Mouse (Mus musculus) macrophage (primary cell): ENCODE results near the gene Hist1h4h. TPM values are rescaled to one million over a fixed set of nuclear protein-coding genes. Genes with fewer than 3 reads are reported as not detected.
"Not testable (repeated sequence)": the region's sequence is repeated elsewhere in the genome, so short reads cannot be mapped to it uniquely, and the experiment has no call there.

Experiments used
- H3K27ac ChIP-seq: fragments of 350-480 bp; formaldehyde crosslinking; 2 replicates; pipeline ENCODE4 v1.9.0; 2021
- H3K36me3 ChIP-seq: fragments of 350-480 bp; formaldehyde crosslinking; 2 replicates; pipeline ENCODE4 v1.9.0; 2021; ENCODE audit errors: inconsistent target
- H3K4me3 ChIP-seq: fragments of 350-480 bp; formaldehyde crosslinking; 2 replicates; pipeline ENCODE4 v1.9.0; 2021; ENCODE audit errors: inconsistent target
- H3K79me2 ChIP-seq: fragments of 350-480 bp; formaldehyde crosslinking; 2 replicates; pipeline ENCODE4 v1.9.0; 2021; ENCODE audit errors: inconsistent target
- WGBS: methylation state at CpG from one replicate; pipeline ENCODE4 v1.1.7; 2026; ENCODE audit warnings: inconsistent platforms; ENCODE audit not compliant: missing documents; 5-methylcytosine and 5-hydroxymethylcytosine counted together
- polyA plus RNA-seq: library from polyadenylated mRNA; stranded (reverse); fragments of 250-400 nt; gene quantifications from 3 replicates; pipeline ENCODE4 v1.2.4, GENCODE M21; 2018; ENCODE audit warnings: inconsistent platforms

Hist1h4h gene
- polyA plus RNA-seq, 1 experiment from 2014 or later = 1.0 TPM

DNA sequence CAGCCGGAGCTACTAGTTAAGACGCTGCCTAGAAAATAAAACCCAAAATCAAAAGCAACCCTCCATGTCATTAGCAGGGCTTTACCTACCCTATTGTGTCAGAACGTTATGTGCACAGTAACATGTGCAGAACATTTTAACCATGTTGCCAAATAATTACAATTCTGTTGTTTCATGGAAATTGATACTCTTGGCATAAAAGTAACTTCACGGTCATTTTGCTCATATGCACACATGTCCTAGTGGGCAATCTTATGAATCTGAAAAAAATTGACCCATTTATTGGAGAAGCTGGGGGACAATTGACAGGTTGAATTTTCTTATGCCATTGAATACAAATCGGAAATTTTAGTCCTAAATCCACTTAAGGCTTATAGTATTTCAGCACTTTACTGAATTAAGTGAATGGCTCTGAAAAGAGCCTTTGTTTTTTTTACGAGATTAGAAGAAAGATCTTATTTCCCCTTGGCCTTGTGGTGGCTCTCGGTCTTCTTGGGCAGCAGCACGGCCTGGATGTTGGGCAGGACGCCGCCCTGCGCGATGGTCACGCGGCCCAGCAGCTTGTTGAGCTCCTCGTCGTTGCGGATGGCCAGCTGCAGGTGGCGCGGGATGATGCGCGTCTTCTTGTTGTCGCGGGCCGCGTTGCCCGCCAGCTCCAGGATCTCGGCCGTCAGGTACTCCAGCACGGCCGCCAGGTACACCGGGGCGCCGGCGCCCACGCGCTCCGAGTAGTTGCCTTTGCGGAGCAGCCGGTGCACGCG, 39.6 kb downstream of the Hist1h4h start:
- Histone ChIP-seq H3K79me2 (peaks cover 18% of the 10 kb centered on the region; the same call in 1 of the 2 replicates), H3K4me3 (peak overlapping the region; percentile 1; the same call in 1 of the 2 replicates), H3K27ac (peak overlapping the region; percentile 46)
- 15% methylated on average over 5 of the region's 41 CpGs for WGBS
- H3K36me3 ChIP-seq = not testable (repeated sequence)

- H3K27ac ChIP-seq = peak within 1 kb of the TSS; percentile 75
- no peaks in the 10 kb centered on the region for H3K36me3 ChIP-seq
- peak within 1 kb of the TSS; percentile 41 for H3K4me3 ChIP-seq
- H3K79me2 ChIP-seq = peaks cover 18% of the 10 kb centered on the region; the same call in 1 of the 2 replicates
- 0% methylated on average over 8 of the region's 18 CpGs for WGBS
Measured at GRCm38 (mm10) chr13:23571022-23571503, 40.2 kb downstream of the Hist1h4h start, which contains the start of the genes Hist1h2ae and Hist1h2bg. Gene Hist1h2ae, minus strand, starts transcription at chr13:23571220. Gene Hist1h2bg, plus strand, starts transcription at chr13:23571396.

- H3K36me3 ChIP-seq = not testable (repeated sequence)
- WGBS = 2% methylated on average over 7 of the region's 34 CpGs
- H3K79me2 ChIP-seq = peaks cover 18% of the 10 kb centered on the region; the same call in 1 of the 2 replicates
- H3K4me3 ChIP-seq = peak overlapping the region; percentile 41
- peak overlapping the region; percentile 75 for H3K27ac ChIP-seq
Measured at GRCm38 (mm10) chr13:23571504-23572217, 40.8 kb downstream of the Hist1h4h start.

DNA sequence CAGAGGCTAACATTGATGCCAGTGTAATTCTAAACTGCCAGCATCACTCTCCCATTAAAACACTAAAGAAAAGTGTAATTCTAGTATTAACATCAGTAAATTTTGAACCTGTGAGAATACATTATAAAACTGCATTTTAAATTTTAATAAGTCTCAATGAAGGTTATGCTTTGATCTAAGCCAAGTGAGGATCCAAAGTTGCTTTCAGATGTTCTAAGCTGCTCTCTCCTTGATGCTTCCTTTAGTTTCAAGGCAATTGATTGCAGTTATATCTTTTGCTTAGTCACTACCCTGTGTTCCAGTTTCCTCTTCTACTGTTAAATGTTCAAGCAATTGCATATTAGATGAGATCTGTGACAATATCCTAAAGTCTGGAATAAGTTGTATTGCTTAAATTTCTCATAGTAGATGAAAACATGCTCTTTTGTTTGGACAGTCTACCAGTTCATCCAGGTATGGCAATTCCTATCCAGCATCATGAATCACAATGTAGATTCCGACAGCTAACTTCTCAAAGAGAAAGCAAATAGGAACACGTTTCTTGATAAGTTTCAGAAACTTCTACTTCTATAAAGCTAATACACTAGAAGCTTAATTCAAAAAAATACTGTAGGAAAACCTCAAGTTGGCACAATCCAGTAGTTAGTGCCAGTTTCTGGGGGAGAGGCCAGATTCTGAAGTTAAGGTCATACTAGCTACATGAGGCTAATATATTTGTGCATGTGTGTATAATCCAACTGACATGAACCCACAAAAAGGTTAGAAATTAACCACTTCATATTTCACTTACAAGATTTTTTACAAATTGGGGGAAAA, 41.6 kb downstream of the Hist1h4h start:
- H3K79me2 ChIP-seq = peaks cover 18% of the 10 kb centered on the region; the same call in 1 of the 2 replicates
- no peaks in the 10 kb centered on the region for H3K36me3 ChIP-seq
- WGBS = 40% methylated on average over 2 of the region's 2 CpGs
- H3K4me3 ChIP-seq = peak overlapping the region; percentile 41
- H3K27ac ChIP-seq = peak overlapping the region; percentile 75

GRCm38 (mm10) chr13:23573034-23573897, 42.4 kb downstream of the Hist1h4h start:
- not testable (repeated sequence) for H3K36me3 ChIP-seq
- Histone ChIP-seq H3K4me3 (peak overlapping the region; percentile 41), H3K27ac (peak overlapping the region; percentile 75), H3K79me2 (peaks cover 18% of the 10 kb centered on the region; the same call in 1 of the 2 replicates)
- 6% methylated on average over 14 of the region's 20 CpGs for WGBS

DNA sequence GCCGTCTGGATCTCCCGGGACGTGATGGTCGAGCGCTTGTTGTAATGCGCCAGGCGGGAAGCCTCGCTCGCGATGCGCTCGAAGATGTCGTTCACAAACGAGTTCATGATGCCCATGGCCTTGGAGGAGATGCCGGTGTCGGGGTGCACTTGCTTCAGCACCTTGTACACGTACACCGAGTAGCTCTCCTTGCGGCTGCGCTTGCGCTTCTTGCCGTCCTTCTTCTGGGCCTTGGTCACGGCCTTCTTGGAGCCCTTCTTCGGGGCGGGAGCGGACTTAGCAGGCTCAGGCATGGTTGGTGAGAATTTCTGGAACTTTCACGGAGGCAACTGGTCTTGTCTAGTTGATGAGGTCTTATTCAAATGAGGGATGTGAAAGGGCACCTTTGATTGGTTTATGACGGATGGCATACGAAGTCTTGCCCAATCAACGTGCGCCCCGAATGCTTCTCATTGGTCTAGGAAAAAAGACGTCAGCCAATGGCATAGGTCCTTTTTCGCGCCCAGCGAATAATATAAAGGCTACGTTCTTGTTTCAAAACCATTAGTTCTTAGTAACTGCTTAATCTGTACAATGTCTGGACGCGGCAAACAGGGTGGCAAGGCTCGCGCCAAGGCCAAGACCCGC, 43.2 kb downstream of the Hist1h4h start, which contains the start of the genes Hist1h2bf and Hist1h2ad:
Hist1h2bf (minus strand) TSS at position 299 of the 627 bp plus-strand sequence.
Hist1h2ad (plus strand) TSS at position 484 of the 627 bp plus-strand sequence.
- Histone ChIP-seq H3K79me2 (peaks cover 18% of the 10 kb centered on the region; the same call in 1 of the 2 replicates), H3K27ac (peak within 1 kb of the TSS; percentile 75), H3K4me3 (peak within 1 kb of the TSS; percentile 41)
- H3K36me3 ChIP-seq = not testable (repeated sequence)
- under 1% methylated on average over 23 of the region's 42 CpGs for WGBS

- H3K27ac ChIP-seq = peak overlapping the region; percentile 67
- 5% methylated on average over 2 of the region's 39 CpGs for WGBS
- H3K36me3 ChIP-seq = not testable (repeated sequence)
- H3K4me3 ChIP-seq = peak overlapping the region; percentile 13; the same call in 1 of the 2 replicates
- peaks cover 18% of the 10 kb centered on the region; the same call in 1 of the 2 replicates for H3K79me2 ChIP-seq
Measured at GRCm38 (mm10) chr13:23574546-23575170, 43.8 kb downstream of the Hist1h4h start.

DNA sequence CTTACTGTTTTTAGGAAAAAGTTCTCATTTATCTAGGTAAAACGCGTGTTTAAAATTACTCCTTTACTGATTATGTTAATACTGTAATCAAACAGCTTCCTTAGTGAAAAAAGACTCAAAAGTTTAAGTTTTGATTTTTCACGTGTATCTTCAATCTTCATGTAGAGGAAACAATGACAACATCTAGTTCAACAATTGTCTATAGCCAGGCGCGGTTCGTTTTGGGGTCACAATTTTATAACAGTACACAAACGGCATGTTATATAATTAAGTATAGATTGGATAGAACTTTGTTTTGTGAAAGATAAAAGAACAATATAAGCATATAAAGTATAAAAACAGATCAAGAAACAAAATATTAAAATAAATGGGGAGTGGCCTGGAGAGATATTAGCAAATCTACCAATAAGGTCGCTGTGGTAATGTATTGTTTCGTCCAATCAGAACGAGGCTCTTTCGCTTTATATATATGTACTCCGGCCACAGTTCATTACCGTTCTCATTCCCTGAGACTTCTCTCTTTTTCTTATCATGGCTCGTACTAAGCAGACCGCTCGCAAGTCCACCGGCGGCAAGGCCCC, 44.5 kb downstream of the Hist1h4h start, which contains the start of gene Hist1h3d:
Hist1h3d (plus strand) TSS at position 493 of the 581 bp plus-strand sequence.
- Histone ChIP-seq H3K36me3 (no peaks in the 10 kb centered on the region), H3K27ac (peak within 1 kb of the TSS; percentile 67), H3K4me3 (peak within 1 kb of the TSS; percentile 29), H3K79me2 (peaks cover 18% of the 10 kb centered on the region; the same call in 1 of the 2 replicates)
- 2% methylated on average over 13 of the region's 18 CpGs for WGBS

GRCm38 (mm10) chr13:23575864-23576313, 45.0 kb downstream of the Hist1h4h start:
- H3K27ac ChIP-seq = peak overlapping the region; percentile 54
- peaks cover 18% of the 10 kb centered on the region; the same call in 1 of the 2 replicates for H3K79me2 ChIP-seq

GRCm38 (mm10) chr13:23576351-23576881, 45.6 kb downstream of the Hist1h4h start:
- H3K4me3 ChIP-seq = peak overlapping the region; percentile 29
- peak overlapping the region; percentile 54 for H3K27ac ChIP-seq
- H3K79me2 ChIP-seq = peaks cover 18% of the 10 kb centered on the region; the same call in 1 of the 2 replicates
- no peaks in the 10 kb centered on the region for H3K36me3 ChIP-seq
- 52% methylated on average over 7 of the region's 7 CpGs for WGBS

More at GRCm38 (mm10) chr13:23575864-23576313, 45.0 kb downstream of the Hist1h4h start:
- not testable (repeated sequence) for H3K36me3 ChIP-seq
- 4% methylated on average over 8 of the region's 40 CpGs for WGBS
- peak overlapping the region; percentile 29 for H3K4me3 ChIP-seq

GRCm38 (mm10) chr13:23576906-23577639, 46.2 kb downstream of the Hist1h4h start:
- peak overlapping the region; percentile 29; the same call in 1 of the 2 replicates for H3K4me3 ChIP-seq

More at GRCm38 (mm10) chr13:23576906-23577639, 46.2 kb downstream of the Hist1h4h start:
- Histone ChIP-seq H3K27ac (peak overlapping the region; percentile 54), H3K36me3 (no peaks in the 10 kb centered on the region), H3K79me2 (peaks cover 14% of the 10 kb centered on the region; the same call in 1 of the 2 replicates)
- 65% methylated on average over 6 of the region's 6 CpGs for WGBS
